Mouse (Mus musculus): ENCODE measurements around the gene Nipa1.

DNA sequence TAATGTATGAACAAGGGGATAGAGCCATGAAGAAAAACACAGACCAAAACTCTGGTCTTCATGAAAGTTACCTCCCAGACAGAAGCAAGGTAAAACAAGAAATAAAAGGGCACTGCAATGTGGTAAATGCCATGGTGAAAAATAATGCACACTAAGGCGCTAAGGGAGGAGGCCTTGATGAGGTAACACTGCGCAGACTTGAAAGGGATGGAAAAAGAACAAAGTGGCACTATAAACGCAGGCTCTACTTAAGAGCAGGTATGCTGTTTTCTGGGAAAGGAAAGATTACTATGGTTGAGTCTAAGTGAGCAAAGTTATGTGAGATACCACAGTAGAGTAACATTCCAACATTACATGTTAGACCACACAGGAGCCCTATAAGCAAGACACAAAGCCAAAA is 60.0 kb downstream of the Nipa1 start:
- TF ChIP-seq ZNF384 (IDR thresholded peaks at IDR 0.05; ENCODE audit: low read depth, low read length), result no peak
- TF ChIP-seq HCFC1 (IDR thresholded peaks at IDR 0.05; ENCODE audit: borderline replicate concordance, insufficient read depth, low read length), result no peak
- no peak for TF ChIP-seq CHD2 (IDR thresholded peaks at IDR 0.05; ENCODE audit: low read depth, low read length)
- no peak for TF ChIP-seq MAFK (IDR thresholded peaks at IDR 0.05; ENCODE audit: insufficient read depth, low read depth, low read length)
